11 mouse cellular contexts compared by ENCODE assay signal in genomic region chr1:59333860-59334561, GRCm38 (mm10).
A peak's percentile ranks its signal among the peaks of the same experiment; 100 is the strongest.
DNase-seq lines count a peak whose midpoint lies in the region; ATAC-seq and TF ChIP-seq lines count a peak whose summit lies in the region.
"Had no signal": no experiment of that assay in that cellular context is flagged by ENCODE, and none has a peak within 500 bp of the region (broad histone marks: within the 10 kb centered on the region; RNA-seq: fewer than 3 reads in every experiment).

No protein-coding gene starts in this region.

- peaks cover 10% of the 10 kb centered on the region; the same call in 1 of the 2 replicates for H3K4me1 ChIP-seq in cerebellum, adult 2 months (ENCODE audit: control insufficient read depth, insufficient read depth, low read length)
- peaks cover 36% of the 10 kb centered on the region for H3K4me1 ChIP-seq in limb, embryonic 14.5 days (ENCODE audit: control insufficient read depth, insufficient read depth, low read length)

- H3K4me3 ChIP-seq in cerebellum, adult 2 months (replicated peaks; ENCODE audit: insufficient read depth, low read depth, low read length), result no peak overlapping the region
- no peak overlapping the region for H3K4me3 ChIP-seq in limb, embryonic 14.5 days (replicated peaks; ENCODE audit: low read length)
- H3K4me3 ChIP-seq: embryonic facial prominence, embryonic 15.5 days; intestine, embryonic 15.5 days had no signal

- peak; percentile 46 for DNase-seq in brain, embryonic 14.5 days (ENCODE audit: low read depth)
- peak; percentile 43 to 65 for DNase-seq in cerebellum, adult 2 months
- peak; percentile 59 for DNase-seq in forelimb bud, embryonic 11.5 days (ENCODE audit: low read depth, low spot score)
- DNase-seq in limb, embryonic 14.5 days (ENCODE audit: low spot score), result peak; percentile 61
- DNase-seq in thymus, postnatal 36 days, result no peak
- DNase-seq in layer of hippocampus, postnatal 10 days (ENCODE audit: low spot score in 2 of 2), result no peak
- DNase-seq in thymus, postnatal 14 days, result no peak
- no peak for DNase-seq in B cell, adult 2 months

- no peak for TF ChIP-seq CTCF in brain, embryonic 14.5 days (IDR thresholded peaks at IDR 0.05; ENCODE audit: borderline replicate concordance, extremely low read depth, insufficient read depth, insufficient read length)
- TF ChIP-seq CTCF in cerebellum, adult 2 months (IDR thresholded peaks at IDR 0.05; ENCODE audit: borderline replicate concordance, insufficient read depth, low read depth, low read length), result no peak

- no peak for TF ChIP-seq POLR2A in brain, embryonic 14.5 days (IDR thresholded peaks at IDR 0.05; ENCODE audit: borderline replicate concordance, extremely low read depth, insufficient read depth, insufficient read length, poor library complexity, severe bottlenecking)
- TF ChIP-seq POLR2A in cerebellum, adult 2 months (IDR thresholded peaks at IDR 0.05; ENCODE audit: borderline replicate concordance, insufficient read depth, low read length), result no peak
- TF ChIP-seq POLR2A in limb, embryonic 14.5 days (IDR thresholded peaks at IDR 0.05; ENCODE audit: borderline replicate concordance, extremely low read depth, insufficient read depth, insufficient read length), result no peak

- H3K27me3 ChIP-seq in cerebellum, adult 2 months (ENCODE audit: control insufficient read depth, insufficient read depth, low read length), result no peaks in the 10 kb centered on the region
- no peaks in the 10 kb centered on the region for H3K27me3 ChIP-seq in limb, embryonic 14.5 days (ENCODE audit: control insufficient read depth, insufficient read depth, low read length)
- H3K27me3 ChIP-seq: embryonic facial prominence, embryonic 15.5 days; intestine, embryonic 15.5 days had no signal

- no peak overlapping the region for H3K9ac ChIP-seq in limb, embryonic 14.5 days (ENCODE audit: low read depth, low read length, severe bottlenecking)
- H3K9ac ChIP-seq: embryonic facial prominence, embryonic 15.5 days; intestine, embryonic 15.5 days; liver, embryonic 14.5 days had no signal

- 65% methylated on average over 10 of the region's 10 CpGs for WGBS in cerebellum, adult 2 months
- WGBS in limb, embryonic 14.5 days, result 16% methylated on average over 10 of the region's 10 CpGs

- peak; percentile 79 for ATAC-seq in limb, embryonic 14.5 days (ENCODE audit: low FRiP score, low read depth)
- ATAC-seq: intestine, embryonic 15.5 days had no signal

- H3K27ac ChIP-seq in cerebellum, adult 2 months (ENCODE audit: insufficient read depth, low read length), result no peak overlapping the region
- peak overlapping the region; percentile 74 for H3K27ac ChIP-seq in limb, embryonic 14.5 days (replicated peaks; ENCODE audit: low read depth, low read length)
- H3K27ac ChIP-seq: embryonic facial prominence, embryonic 15.5 days; intestine, embryonic 15.5 days; liver, embryonic 14.5 days had no signal

- no peaks in the 10 kb centered on the region for H3K9me3 ChIP-seq in limb, embryonic 14.5 days (ENCODE audit: control insufficient read depth, low read length)
- H3K9me3 ChIP-seq: embryonic facial prominence, embryonic 15.5 days; intestine, embryonic 15.5 days had no signal

- no peak overlapping the region; the same call in 1 of the 2 replicates for H3K4me2 ChIP-seq in limb, embryonic 14.5 days (replicated peaks; ENCODE audit: low read depth, low read length, severe bottlenecking)
- H3K4me2 ChIP-seq: intestine, embryonic 15.5 days had no signal

- no peaks in the 10 kb centered on the region for H3K36me3 ChIP-seq in limb, embryonic 14.5 days (ENCODE audit: control insufficient read depth, insufficient read depth, low read length)
- H3K36me3 ChIP-seq: embryonic facial prominence, embryonic 15.5 days; intestine, embryonic 15.5 days had no signal

Comparison
In these comparisons a context has a peak if more than half of its experiments do, and no peak if none do; other contexts are left out.
1. DNase-seq: peak in brain, embryonic 14.5 days (single experiment), cerebellum, adult 2 months (2 of 2), forelimb bud, embryonic 11.5 days (single experiment) and limb, embryonic 14.5 days (single experiment); none in thymus, postnatal 36 days (0 of 2), layer of hippocampus, postnatal 10 days (0 of 2), thymus, postnatal 14 days (single experiment) and B cell, adult 2 months (0 of 2).